8 mouse cellular contexts compared by ENCODE assay signal in genomic region chr4:47352061-47352661, GRCm38 (mm10). TPM values are rescaled to one million over a fixed set of nuclear protein-coding genes. Genes with fewer than 3 reads are reported as not detected.
DNase-seq lines count a peak whose midpoint lies in the region; ATAC-seq and TF ChIP-seq lines count a peak whose summit lies in the region.

No protein-coding gene starts in this region.

- H3K79me2 ChIP-seq in myocyte (ENCODE audit: control insufficient read depth, insufficient read depth): peaks cover 27% of the 10 kb centered on the region

- no peaks in the 10 kb centered on the region for H3K9me3 ChIP-seq in heart, embryonic 14.5 days (ENCODE audit: control insufficient read depth, low read length)
- H3K9me3 ChIP-seq in kidney, postnatal 0 days (replicated peaks; ENCODE audit: low read length): no peaks in the 10 kb centered on the region

- under 1% methylated on average over 32 of the region's 32 CpGs for WGBS in heart, embryonic 14.5 days
- under 1% methylated on average over 32 of the region's 32 CpGs for WGBS in kidney, postnatal 0 days

- no peaks in the 10 kb centered on the region for H3K27me3 ChIP-seq in heart, embryonic 14.5 days (ENCODE audit: control insufficient read depth, insufficient read depth, low read length)
- no peaks in the 10 kb centered on the region for H3K27me3 ChIP-seq in kidney, postnatal 0 days (ENCODE audit: insufficient read depth, low read length)
- H3K27me3 ChIP-seq in myocyte (ENCODE audit: control insufficient read depth, insufficient read depth, insufficient read length): no peaks in the 10 kb centered on the region

- no peak for TF ChIP-seq POLR2A in myocyte (IDR thresholded peaks at IDR 0.05; ENCODE audit: insufficient read length, low read depth)

- peak overlapping the region; percentile 77 to 90 for H3K4me3 ChIP-seq in heart, embryonic 14.5 days (ENCODE audit: control insufficient read depth in 1 of 2, insufficient read depth in 1 of 2, low read depth in 1 of 2, low read length in 2 of 2)
- H3K4me3 ChIP-seq in kidney, postnatal 0 days (replicated peaks; ENCODE audit: low read depth, low read length): peak overlapping the region; percentile 74
- peak overlapping the region; percentile 50 for H3K4me3 ChIP-seq in myocyte

- H3K36me3 ChIP-seq in heart, embryonic 14.5 days (ENCODE audit: control insufficient read depth, insufficient read depth, low read length): no peaks in the 10 kb centered on the region
- no peaks in the 10 kb centered on the region for H3K36me3 ChIP-seq in kidney, postnatal 0 days (ENCODE audit: insufficient read depth, low read length)
- H3K36me3 ChIP-seq in myocyte (ENCODE audit: control insufficient read depth, insufficient read depth): no peaks in the 10 kb centered on the region

- peak overlapping the region; percentile 59 for H3ac ChIP-seq in myocyte (ENCODE audit: control insufficient read depth, insufficient read length)

- peak overlapping the region; percentile 98 for H3K4me2 ChIP-seq in heart, embryonic 14.5 days (ENCODE audit: low read length)
- peak overlapping the region; percentile 100 for H3K4me2 ChIP-seq in kidney, postnatal 0 days (ENCODE audit: low read length)
- peak overlapping the region; percentile 99 for H3K4me2 ChIP-seq in myocyte (ENCODE audit: low read depth)

- ATAC-seq in heart, embryonic 14.5 days (ENCODE audit: insufficient number of reproducible peaks, insufficient read depth, low FRiP score, low read depth): no peak
- no peak for ATAC-seq in kidney, postnatal 0 days (replicated peaks; ENCODE audit: low FRiP score, low read depth)

- peak overlapping the region; percentile 85 for H3K9ac ChIP-seq in heart, embryonic 14.5 days (ENCODE audit: low read length)
- H3K9ac ChIP-seq in kidney, postnatal 0 days (ENCODE audit: low read depth, low read length): peak overlapping the region; percentile 96

- peaks cover 2 to 22% of the 10 kb centered on the region in 2 experiments; a peak in 2 of 4 replicates for H3K4me1 ChIP-seq in heart, embryonic 14.5 days (ENCODE audit: control insufficient read depth in 2 of 2, insufficient read depth in 2 of 2, low read length in 2 of 2)
- peaks cover 17% of the 10 kb centered on the region; the same call in 1 of the 2 replicates for H3K4me1 ChIP-seq in kidney, postnatal 0 days (replicated peaks; ENCODE audit: insufficient read depth, low read length)

- no peak for TF ChIP-seq CTCF in kidney, postnatal 0 days (IDR thresholded peaks at IDR 0.05; ENCODE audit: low read depth)

- H3K27ac ChIP-seq in heart, embryonic 14.5 days (replicated peaks in 1 of 2; ENCODE audit: control insufficient read depth in 1 of 2, insufficient read depth in 1 of 2, low read depth in 2 of 2, low read length in 2 of 2): peak overlapping the region; percentile 60 to 71
- peak overlapping the region; percentile 83 for H3K27ac ChIP-seq in kidney, postnatal 0 days

- DNase-seq in B cell, adult 2 months: peak; percentile 42 to 45
- DNase-seq in adrenal gland, postnatal 36 days: peak; percentile 39 to 56
- DNase-seq in fat pad, adult 2 months (ENCODE audit: extremely low read depth, low read depth, low spot score): peak; percentile 18
- DNase-seq in kidney, postnatal 0 days (ENCODE audit: low spot score): peak; percentile 80
- DNase-seq in liver: peak; percentile 30
- peak; percentile 55 for DNase-seq in testis, postnatal 14 days (ENCODE audit: low spot score)

TF ChIP-seq in myocyte, 11 proteins besides CTCF, POLR2A, EP300 and RAD21:
- TF ChIP-seq MAX (IDR thresholded peaks at IDR 0.05; ENCODE audit: low read depth) (no peak), CEBPB (IDR thresholded peaks at IDR 0.05; ENCODE audit: insufficient read depth, poor library complexity, severe bottlenecking) (no peak), USF1 (IDR thresholded peaks at IDR 0.05; ENCODE audit: low read depth) (no peak), REST (IDR thresholded peaks at IDR 0.05; ENCODE audit: insufficient read depth, insufficient read length) (no peak), TCF3 (IDR thresholded peaks at IDR 0.05; ENCODE audit: insufficient read length, low read depth) (no peak), POLR2AphosphoS2 (IDR thresholded peaks at IDR 0.05; ENCODE audit: insufficient read length, low read depth) (no peak), TCF12 (IDR thresholded peaks at IDR 0.05; ENCODE audit: insufficient read depth, poor library complexity, severe bottlenecking) (no peak), E2F4 (IDR thresholded peaks at IDR 0.05; ENCODE audit: insufficient read depth) (no peak), SRF (IDR thresholded peaks at IDR 0.05; ENCODE audit: control insufficient read depth, insufficient read length, low read depth) (no peak), MYOG (IDR thresholded peaks at IDR 0.05; ENCODE audit: control insufficient read depth in 1 of 3, insufficient read depth in 1 of 3, insufficient read length in 2 of 3, low read depth in 2 of 3) (no peak), MYOD1 (IDR thresholded peaks at IDR 0.05; ENCODE audit: control insufficient read depth in 1 of 3, insufficient read length in 2 of 3, low read depth in 2 of 3) (no peak)
TF ChIP-seq in myocyte: peak in this region for 0.

RNA-seq across cellular contexts. Expression of gene Tgfbr1, which starts 0.9 kb away (rescaled TPM):
- total RNA-seq in adrenal gland, postnatal 36 days (2021): 10 to 100 TPM; 34.8 to 40.7 TPM
- 29.8 and 30.3 TPM in 2 replicates for polyA plus RNA-seq in heart, embryonic 14.5 days (2014; fragmentation: Nextera tagmentation; extraction: Ambion mirVana)
- polyA plus RNA-seq in kidney, postnatal 0 days (2015; fragmentation: Nextera tagmentation; extraction: Ambion mirVana): 25.9 and 26.2 TPM in 2 replicates
- polyA plus RNA-seq in myocyte (2012; fragmentation: generic; extraction: Trizol): 2.7 TPM

Comparison
In these comparisons a context has a peak if more than half of its experiments do, and no peak if none do; other contexts are left out.
1. DNase-seq: peak in every context shown above with its lines; median percentile 80 in kidney, postnatal 0 days; 55 in testis, postnatal 14 days; 48 in adrenal gland, postnatal 36 days; 44 in B cell, adult 2 months; 30 in liver; 18 in fat pad, adult 2 months.